Mouse (Mus musculus) gastrocnemius, postnatal 14 days (tissue): Measurements from ENCODE around the gene Cers6. TPM values are rescaled to one million over a fixed set of nuclear protein-coding genes. Genes with fewer than 3 reads are reported as not detected.

Experiments used
- DNase-seq: peaks from one replicate; pipeline ENCODE4 v3.0.0; 2021; ENCODE audit warnings: mixed read lengths
- intact Hi-C: fragments of 180-260 bp; cut with DNase I; formaldehyde crosslinking; loops from one replicate; pipeline ENCODE4 v1.15.1; 2025; ENCODE audit warnings: low total_unique reads
- long read RNA-seq, 2 experiments: library from polyadenylated mRNA; stranded (forward); transcript quantifications; one replicate each; pipeline ENCODE4 v2.0.0; 2021
- total RNA-seq, 2 experiments: library from RNA; stranded (reverse); gene quantifications; 2 replicates each; pipeline ENCODE4 v1.2.3; 2021

Gene Cers6
- total RNA-seq: 1 to 10 TPM; 3.5 to 3.8 TPM
- long read RNA-seq, experiment 1: 0 reads
- long read RNA-seq, experiment 2: 0 reads

DNA sequence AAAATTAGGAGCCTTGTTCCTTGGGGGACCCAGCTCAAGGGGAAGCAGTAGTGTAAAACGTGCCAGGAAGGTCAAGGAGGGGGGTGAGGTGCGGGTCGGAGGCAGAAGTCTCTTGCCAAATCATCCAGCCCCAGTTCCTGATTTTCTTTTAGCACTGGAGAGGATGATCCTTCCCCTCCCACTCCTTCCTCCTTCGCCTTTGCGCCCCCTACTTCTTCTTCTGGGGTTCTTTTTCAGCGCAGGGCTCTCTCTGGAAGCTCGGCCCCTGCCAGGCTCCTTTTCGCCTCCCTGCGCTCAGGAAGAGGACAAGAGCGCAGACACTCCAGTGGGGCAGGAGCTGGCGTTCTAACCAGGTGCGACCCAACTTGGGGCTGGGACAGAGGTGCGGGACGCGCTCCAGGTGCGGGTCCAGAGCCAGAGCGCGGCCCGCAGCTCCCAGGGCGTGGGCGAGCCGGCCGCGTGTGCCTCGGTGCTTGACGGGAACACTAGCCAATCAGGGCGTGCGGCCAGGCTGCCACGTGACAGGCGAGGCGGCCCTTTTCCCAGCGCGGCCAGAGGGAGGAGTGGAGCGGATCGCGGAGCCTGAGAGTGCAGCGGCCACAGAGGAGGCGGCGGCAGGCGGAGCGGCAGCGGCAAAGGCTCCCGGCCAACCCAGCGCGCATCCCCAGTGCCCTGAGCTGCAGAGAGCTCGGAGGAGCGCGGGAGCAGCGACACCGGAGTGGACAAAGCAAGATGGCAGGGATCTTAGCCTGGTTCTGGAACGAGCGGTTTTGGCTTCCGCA is at the start of gene Cers6:
TSS of gene Cers6 (plus strand) at position 538 of the 782 bp plus-strand sequence.
- peak; percentile 98 for DNase-seq
- intact Hi-C loops: no loop called here

DNA sequence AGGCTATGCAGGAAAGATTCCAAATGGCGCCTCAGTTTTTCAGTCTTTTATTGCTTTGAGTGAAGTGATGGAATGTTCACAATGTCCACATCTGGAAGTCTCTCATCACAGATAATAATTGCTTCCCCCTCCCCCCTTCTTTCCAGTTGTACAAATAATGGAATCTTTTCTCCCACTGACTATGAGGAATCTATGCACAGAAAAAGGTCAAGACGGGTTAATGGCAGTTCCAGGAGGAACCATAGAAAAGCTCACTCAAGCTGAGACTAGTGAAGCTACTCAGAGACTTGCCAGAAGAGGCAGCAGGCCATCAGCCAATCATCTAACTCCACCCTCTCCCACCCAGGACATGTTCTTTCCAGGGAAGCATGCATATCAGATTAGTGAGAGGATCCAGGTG is 46.8 kb upstream of the Cers6 start:
- DNase-seq: no peak
- intact Hi-C loops: no loop called here

DNA sequence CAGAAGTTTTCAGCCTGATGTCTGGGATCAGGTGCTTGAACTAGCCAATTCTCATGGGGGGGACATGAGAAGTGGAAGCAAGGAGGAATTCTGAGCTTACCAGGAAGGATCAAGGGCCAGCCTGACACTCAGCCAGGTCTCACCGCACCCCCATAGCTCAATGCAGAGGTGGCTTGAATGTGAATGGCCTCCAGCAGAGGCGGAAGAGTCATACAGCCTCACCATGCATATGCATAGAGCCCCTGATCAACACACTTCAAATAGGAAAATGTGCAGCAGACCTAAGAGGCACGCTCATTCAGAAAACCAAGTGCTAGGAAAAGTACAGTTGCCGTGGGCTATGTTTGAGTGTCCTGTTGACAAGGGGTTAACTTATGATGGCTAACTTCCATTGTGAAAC is 42.2 kb upstream of the Cers6 start:
- intact Hi-C loops: no loop called here
- no peak for DNase-seq

DNA sequence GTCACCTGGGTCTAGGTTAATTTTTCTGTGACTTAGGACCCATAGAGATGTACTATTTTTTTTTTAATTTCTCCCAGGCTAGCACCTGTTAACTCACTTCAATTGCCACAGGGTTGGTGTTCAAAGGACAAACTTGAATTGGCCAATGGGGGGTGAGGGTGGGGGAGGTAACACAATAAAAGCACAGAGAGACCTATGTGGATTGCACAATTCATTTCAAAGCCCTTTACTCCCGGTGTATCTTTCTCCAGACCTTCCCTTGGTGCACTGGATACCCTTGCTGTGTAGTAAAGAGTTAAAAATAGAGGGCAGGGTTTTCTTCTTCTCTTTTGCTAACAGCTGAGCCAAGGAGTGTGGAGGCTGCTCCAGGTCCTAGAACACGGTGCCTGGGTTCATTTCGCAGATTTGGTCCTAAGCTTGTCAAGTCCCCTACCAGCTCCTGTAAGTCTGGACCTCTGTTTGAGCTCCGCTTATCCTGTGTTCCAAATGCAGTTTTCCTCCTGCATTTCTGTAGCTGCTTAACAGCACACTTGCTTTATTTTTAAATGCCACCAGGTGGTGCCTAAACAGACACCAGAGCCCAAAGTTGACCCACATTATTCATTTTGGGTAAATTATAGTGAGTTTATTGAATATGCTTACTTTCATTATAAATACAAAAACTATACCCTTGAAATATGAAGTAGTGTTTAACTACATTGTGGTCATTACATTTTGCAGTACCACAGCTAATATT is 38.9 kb upstream of the Cers6 start:
- no peak for DNase-seq
- intact Hi-C loops: no loop called here

DNA sequence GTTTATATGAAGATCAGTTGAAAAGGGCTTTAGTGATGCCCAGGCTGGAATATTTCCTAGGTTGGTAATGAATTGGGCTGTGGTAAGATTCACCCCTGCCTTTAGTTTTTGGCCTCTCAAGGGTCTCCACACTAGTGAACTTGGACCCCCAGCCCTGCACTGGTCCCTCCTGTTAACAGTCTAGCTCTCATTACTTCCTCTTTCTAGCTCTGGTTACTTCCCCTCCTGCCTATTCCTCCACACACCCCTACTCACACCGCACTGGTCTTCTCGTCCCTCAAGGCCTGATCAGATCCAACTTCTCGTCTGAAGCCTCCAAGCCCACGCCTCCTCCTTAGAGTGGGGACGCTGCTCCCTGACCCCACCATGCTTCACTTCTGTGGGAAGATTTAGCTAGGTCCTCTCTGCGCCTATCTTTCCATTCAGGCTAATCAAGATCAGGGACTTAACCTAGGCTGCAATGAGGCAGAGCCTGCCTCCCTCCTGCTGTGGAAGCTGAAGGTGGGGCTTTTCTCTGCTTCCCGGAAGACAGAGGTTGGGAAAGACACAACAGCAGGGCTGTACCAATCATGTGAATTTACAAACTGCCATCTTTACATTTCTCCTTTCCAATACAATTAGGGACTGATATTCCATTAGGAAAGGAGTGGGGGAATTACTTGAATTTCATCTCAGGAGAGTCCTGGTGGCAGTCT is 35.8 kb upstream of the Cers6 start:
- intact Hi-C loops: no loop called here
- DNase-seq: no peak

DNA sequence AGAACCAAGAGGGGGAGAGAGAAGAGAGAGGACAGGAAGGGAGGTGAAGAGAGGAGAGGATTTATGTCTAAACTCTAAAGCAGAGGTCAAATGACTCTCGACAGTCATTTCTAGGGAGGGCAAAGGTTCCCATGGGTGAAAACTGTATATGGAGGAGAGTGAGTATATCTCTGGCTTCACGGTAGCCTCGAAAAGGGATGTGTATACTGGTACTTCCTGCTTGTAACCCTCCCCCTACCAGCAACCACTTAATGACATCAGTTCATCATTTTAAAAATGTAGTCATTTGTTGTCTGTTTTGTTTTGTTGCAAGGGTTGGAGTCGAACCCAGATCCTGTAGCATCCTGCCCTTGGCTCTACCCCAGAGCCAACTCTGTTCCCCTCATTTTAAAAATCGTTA is 17.9 kb upstream of the Cers6 start:
- DNase-seq: no peak
- intact Hi-C loops: no loop called here

DNA sequence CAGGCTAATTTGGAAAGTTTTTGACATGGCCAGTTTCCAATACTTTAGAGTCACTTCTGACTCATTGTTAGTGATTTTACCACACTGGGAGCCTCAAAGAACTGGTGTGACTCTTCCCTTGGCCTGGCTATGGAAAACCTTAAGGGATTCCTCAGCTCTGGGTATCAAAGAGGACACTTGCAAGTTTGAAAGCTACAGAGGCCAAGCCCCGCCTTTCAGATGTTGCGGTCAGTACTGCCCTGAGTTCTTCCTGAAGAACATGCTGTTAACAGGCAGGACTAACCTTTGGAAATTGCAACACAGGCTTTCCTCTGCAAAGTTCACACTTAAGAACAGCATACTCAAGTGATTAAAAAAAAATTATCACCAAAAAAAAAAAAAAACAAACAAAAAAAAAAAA is 16.7 kb upstream of the Cers6 start:
- intact Hi-C loops: no loop called here
- no peak for DNase-seq

DNA sequence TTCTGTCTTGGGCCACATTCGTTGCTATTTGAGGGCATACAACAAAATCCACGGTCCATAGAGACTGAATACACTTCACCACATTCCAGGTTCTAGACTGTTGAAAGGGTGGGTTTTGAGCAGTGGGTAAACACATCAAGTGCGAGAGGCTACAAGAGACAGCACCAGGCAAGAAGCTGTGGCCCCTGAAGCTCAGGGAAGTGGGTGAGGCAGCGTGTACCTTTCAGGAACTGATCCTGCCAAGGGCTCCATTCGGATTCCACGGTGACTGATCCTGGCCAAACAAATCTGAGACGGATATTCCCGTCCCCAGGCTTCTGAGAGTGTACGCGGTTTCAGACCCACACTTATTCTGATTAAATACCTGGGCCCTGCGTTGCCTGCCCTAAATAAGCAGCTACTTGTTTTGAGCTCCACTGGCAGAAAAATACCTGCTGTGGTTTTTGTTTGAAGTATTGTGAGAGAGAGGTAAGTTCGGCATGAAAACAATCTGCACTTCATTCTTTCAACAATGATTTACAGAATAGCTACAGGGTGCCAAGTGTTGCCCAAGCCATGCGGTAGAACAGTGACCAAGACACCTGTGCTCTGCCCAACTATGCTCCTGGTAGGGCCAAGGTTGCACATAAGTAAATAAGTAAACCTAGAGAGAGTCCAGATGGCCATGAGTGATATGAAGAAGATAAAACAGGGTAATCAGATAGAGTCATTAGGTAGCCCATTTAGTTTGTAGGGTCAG is 16.1 kb upstream of the Cers6 start:
- DNase-seq: no peak
- intact Hi-C loops: no loop called here

DNA sequence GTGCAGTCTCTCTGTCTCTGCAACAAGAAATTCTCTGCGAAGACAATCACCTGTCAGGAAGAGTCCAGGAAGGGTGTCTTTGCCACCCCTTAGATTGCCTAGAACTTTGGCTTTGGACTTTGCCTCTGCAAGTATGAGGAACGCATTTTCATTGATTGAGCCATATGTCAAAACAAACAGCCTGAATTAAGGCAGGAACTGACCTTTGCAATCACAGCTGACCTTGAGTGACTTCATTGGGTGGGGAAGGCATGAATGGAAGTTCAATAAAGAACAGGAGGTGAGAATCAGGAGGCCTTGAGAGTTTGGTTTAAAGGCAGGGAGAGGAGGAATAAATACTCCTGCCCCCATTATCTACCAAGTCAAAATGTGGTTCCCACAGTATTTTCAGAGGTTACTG is 850 bp upstream of the Cers6 start:
- no peak for DNase-seq
- intact Hi-C loops: no loop called here

DNA sequence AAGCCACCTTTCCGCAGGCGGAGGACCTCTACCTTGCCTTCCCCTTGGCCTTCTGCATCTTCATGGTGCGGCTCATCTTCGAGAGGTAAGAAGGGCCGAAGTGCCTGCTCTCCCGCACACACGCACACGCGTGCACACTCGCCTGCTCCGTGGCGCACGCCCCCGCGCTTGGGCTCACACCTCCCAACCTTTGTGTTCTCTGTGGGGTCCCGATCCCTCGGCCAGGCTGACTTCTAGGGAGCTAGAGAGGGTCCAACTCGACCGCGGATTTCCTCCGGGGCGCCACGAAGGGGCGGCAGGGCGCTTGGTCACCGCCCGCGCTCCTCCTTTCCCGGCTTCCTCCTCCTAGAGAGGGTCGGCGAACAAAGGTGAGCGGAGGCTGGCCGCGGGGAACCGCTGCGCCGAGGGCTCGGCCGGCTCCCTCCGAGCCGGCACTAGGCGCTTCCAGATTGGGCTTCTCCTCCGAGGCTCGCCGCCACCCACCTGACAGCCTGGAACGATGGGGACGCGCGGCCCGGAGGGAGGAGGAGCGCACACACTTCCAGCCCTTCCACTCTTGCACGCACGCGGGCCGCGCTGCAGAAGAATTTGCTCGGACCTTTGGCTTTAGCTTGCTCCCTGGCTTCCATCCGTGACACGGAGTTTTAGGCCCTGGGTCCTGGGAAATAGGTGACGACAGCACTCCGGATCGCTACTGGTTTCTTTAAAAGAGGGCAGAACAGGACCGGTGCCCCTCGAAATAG is 651 bp downstream of the Cers6 start:
- peak; percentile 44 for DNase-seq
- intact Hi-C loops: no loop called here

DNA sequence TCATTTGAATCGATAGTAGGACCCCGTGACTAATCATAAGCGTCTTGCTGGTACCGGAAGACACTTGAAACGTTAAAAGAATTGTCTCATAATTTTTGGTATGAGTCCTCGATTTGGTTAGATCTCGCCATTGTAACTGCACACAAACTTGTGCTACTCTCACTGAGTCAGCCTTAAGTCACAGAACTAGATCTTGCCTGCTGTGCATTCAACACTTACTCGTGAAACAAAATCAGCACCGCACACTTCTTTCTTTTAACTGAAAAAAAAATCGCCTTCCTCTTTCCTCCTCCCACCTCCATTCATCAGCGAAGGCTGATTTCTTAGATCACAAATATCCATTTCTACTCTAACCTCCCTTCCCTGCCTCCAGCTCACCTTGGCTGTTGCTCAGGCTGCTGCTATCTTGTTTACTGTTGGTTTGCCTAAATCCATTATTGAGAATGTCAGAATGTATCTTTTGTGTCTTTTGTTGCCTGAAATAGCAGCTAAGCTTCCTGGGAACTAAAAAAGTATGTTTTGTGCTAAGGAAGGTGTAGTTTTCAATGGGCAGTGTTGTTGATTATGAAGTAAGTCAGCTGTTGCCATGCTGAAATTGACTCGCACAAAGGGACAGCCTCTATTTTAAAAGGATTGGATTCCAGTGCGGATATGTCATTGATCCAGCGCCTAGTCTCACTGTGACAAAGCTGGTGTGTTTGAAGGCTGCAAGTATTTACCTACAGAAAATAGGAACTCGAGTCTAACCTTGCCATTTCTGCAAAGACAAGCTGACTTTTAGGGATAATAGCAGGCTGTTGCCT is 1.4 kb downstream of the Cers6 start:
- no peak for DNase-seq
- intact Hi-C loops: no loop called here

DNA sequence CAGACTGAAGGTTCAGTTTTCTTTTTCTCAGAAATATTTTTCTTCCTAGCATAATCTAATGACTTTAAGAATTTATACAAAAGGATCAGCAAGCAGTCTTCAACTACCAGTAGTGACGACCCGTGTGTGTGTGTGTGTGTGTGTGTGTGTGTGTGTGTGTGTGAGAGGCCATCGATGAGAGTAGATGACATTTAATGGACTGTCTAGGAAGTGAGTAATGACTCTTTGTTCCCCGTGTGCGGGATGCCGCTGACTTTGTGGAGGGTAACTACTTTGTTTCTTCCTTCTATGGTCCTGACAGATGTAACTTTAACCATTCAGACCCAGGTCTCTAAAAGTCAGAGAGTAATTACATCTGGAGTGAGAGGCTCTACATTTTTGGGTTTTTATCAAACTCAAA is 2.3 kb downstream of the Cers6 start:
- intact Hi-C loops: no loop called here
- DNase-seq: no peak

DNA sequence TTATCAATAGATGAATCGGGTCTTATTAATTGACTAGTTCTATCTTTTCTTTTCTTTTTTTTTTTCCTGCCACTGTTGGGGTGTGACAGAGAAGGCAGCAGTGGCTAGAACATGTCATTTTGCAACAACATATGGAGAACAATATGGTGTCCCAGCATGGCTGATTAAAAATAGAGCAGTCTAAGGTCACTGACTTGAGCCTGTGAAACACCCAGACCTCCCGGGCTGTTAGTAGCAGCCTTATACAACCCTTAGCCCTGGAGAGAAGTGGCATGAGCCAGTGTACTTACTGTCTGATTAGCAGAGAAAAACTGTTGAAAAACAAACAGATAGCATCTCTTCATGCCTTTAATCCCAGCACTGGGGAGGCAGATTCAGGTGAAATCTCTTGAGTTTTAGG is 3.1 kb downstream of the Cers6 start:
- intact Hi-C loops: no loop called here
- no peak for DNase-seq

DNA sequence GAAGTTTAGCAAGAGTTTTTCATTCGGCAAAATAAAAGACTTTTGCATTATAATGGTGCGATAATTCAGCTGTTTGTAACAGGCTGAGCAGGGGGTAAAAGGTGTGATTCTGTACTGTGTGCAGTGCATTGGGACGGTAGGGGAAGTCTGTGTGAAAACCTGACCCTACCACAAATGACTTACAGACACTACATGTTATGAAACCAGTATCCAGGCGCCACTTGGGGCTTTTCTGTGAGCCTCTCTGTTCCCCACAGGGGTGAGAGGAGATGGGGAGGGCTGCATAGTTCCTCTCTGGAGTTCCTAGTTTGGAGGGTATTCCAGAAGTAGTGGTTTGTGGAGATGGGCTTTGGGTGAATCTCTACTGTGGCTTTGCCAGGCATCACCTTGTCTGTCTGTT is 5.9 kb downstream of the Cers6 start:
- intact Hi-C loops: no loop called here

DNA sequence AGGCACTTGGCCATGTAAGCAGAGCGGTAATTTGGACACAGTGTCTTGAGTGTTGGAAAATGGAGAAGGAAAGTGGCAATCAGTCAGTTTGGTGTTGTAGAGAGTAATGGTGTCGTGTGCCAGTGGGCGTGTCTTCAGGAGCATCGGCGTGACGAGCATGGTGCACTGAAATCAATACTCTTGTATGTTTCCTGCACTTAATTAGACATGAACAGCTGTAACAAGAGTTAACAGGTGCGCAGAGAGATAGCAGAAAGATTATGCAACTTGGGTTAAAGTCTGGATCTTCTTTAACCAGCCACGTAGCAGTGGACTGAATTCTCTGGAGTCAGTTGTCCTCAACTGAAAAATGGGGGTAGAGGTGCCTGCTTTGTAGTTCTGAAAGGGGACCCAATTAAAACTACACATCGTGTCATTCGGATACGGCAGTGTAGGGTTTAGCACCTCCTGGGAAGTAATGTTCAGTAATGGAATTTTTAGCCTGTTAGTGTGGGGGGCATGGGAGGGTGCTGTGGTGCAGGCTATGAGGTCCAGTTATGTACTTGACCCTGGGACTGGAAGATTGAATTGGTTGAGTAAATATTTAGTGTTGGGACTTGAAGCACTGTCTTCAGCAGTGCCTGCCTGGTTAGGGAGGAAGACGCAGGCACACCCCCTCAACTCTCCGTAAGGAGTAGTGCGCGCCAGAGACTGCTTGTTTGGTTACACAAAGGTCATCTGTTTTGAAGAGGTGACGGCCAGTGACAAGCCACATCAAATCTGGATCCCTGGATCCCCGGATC is 9.9 kb downstream of the Cers6 start:
- no peak for DNase-seq
- intact Hi-C loops: no loop called here

More for the DNA sequence above, 5.9 kb downstream of the Cers6 start:
- no peak for DNase-seq

DNA sequence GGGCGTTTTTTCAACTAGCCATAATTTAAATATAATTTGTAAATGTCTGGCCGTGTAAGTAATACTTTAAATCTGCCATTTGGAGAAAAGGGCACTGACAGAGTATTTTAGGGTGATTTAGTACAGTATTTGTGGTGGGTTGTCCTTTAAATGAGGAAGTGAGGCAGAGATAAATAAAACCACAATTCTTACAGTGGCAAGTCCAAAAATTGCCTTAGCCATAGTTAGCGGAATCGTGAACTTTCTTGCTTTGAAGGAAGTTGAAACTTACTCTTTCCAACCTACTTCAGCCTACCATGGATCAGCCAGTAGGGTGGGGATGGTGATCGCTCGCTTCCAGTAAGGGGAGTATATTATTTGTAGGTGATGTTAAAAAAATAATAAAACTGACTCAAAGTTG is 11.8 kb downstream of the Cers6 start:
- no peak for DNase-seq
- intact Hi-C loops: no loop called here

DNA sequence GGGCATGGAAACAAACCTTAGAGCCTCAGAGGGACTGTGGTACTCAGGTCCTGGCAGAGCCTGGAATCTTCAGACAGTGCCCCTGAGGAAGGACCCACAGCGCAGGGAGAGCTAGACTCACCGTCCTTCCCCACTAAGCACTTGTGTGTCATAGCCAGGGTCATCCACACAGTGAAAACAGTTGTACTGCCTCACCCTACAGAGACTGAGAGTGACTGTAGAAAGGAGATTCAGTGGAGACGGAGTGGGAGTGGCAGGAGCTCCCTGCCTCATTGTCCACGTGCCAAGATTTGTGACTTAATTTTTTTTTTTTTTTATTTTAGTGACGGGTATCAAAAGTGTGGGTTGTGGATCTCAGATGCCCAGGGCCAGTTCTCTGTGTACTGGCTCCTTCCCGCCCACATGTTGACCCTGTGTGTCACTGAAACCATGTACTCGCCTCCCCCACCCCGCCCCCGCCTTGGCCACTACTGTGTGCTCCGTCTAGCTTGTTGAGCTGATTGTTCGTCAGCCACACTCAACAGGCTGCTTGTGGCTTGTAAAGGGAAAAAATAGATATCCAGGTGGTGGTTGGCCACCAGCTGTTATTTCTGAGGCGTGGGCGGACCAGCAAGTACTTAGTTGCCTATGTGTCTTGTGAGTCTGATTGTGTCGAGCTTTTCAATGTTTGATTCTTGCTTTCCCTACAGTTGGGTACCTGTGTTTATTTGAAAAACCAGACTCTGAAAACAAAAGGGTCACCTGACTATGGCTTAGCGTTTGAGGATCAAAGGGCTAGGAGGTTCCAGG is 12.6 kb downstream of the Cers6 start:
- DNase-seq: no peak
- intact Hi-C loops: no loop called here
